Mouse (Mus musculus) thymus, postnatal 14 days (tissue): ENCODE results near the gene Il12rb2.
A peak's percentile ranks its signal among the peaks of the same experiment; 100 is the strongest.

Source experiments
- DNase-seq: peaks from one replicate; pipeline ENCODE4 v3.0.0; 2021

Il12rb2 gene

DNA sequence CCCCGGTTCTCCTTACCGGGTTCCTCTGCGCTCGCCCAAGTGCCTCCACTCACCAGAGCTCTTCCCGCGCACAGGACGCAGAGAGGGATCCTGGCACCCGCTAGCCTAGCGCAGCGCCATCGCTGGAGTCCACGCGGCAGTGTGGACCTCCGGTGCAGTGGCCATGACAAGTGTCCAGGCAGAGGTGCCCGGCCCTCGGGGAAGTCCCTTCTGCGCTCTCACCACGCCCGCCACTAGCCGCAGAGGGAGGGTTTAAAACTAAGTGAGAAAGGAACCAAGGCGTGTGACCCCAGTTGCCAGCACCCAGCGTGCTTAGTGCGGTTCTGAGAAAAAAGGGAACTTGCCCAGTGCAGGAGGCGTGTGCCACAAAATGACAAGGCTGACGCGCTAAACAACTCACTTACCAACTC, at the start of gene Il12rb2:
Gene Il12rb2 (minus strand): TSS at position 207 of the 410 bp plus-strand sequence.
- DNase-seq: peak; percentile 42

DNA sequence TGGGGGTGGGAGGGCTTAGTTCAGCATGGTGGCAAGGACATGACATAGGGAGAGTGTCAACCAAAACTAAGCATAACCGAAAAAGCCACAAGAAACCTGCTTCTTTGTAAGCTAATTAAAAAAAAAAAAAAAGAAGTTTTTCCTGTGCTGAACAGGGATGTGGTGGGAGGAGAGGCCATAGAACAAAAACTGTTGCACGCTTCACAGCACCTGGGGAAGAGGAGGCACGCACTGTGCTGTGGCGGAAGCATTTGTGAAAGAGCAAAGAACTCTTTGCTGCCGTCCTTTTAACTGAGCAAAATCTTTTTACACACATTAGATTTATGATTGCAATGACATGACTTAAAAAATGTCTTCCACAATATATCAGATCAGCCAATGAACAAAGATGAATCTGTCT, 45.8 kb upstream of the Il12rb2 start:
- peak; percentile 63 for DNase-seq

DNA sequence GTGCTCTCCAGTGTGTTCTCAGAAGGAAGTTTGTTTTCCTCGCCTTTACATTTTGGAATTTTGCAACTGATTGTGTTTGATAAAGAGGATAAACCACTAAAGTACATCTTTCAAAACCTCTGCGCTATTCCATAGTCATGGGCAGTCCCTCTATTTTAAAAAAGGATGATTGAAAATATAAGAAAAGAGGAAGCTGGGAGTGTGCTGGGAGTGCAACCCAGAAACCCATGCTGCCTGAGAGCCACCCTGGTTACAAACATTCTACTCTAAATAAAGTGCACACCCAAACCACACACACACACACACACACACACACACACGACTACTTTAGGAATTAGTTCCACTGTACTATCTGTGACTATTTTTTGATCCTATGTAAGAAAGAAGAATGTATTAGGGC, 40.6 kb upstream of the Il12rb2 start:
- no peak for DNase-seq

DNA sequence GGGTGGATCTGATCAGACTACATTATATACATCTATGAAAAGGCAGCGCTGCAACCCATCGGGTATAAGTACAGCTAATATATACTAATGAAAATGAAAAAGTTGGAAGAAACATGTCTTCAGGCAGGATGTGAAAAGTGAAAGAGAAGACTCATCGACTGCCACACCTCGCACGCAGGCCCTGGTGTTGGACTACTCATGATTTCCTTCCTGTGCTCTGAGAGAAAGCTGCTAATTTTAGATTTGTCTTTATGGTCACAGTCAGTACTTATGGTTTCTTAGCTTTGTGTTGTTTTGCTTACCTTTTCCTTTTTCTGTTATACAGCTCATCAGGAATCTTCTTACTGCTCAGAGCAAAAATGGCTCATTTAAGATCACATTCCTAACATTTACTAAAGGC, 39.3 kb upstream of the Il12rb2 start:
- peak; percentile 36 for DNase-seq

DNA sequence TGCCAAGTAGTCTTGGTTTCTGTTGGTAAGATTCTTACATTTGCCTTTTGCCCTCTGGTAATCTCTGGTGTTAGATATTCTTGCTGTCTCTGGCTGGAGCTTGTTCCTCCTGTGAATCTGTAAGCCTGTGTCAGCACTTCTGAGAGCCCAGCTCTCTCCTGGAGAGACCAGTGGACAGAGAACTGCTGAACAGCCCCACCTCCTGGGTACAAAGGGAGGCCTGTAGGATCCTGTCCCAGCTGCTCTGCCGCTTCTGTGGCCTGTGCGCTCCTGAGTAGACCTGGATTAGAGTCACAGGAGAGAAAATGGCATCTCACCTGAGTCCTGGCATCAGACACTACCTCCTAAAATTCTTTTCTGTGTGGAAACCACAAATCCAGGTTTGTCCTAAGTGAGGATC, 37.4 kb upstream of the Il12rb2 start:
- DNase-seq: peak; percentile 14

GRCm38 (mm10) chr6:67405281-67405682, 29.3 kb upstream of the Il12rb2 start:
- no peak for DNase-seq

DNA sequence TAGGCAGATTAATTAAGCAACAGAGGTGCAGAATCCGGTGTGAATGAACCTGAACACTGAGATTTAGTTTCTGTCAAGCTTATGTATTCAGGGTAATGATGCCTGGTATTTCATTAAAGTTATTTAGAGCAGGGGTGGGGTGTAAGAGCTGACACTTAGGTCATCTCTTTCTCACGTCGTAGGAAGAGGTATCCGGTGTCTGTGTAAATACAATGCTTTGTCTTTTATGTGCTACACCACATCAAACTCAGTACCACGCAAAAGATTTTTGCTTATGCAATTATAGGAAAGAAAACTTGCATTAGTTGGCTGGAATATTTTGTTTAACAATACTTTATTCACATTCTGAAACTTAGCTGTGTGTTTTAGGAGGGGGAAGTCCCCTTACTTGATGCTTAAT, 23.6 kb upstream of the Il12rb2 start:
- no peak for DNase-seq

GRCm38 (mm10) chr6:67365785-67366184, 10.2 kb downstream of the Il12rb2 start:
- no peak for DNase-seq

- DNase-seq: peak; percentile 75
These were observed 27.9 kb downstream of the Il12rb2 start for GRCm38 (mm10) chr6:67348065-67348464.

- DNase-seq: peak; percentile 50
These were observed 36.5 kb downstream of the Il12rb2 start for GRCm38 (mm10) chr6:67339494-67339893.

GRCm38 (mm10) chr6:67337943-67338342, 38.0 kb downstream of the Il12rb2 start:
- DNase-seq: no peak

GRCm38 (mm10) chr6:67323788-67324187, 52.2 kb downstream of the Il12rb2 start:
- no peak for DNase-seq

GRCm38 (mm10) chr6:67318451-67318850, 57.5 kb downstream of the Il12rb2 start:
- DNase-seq: peak; percentile 79

DNA sequence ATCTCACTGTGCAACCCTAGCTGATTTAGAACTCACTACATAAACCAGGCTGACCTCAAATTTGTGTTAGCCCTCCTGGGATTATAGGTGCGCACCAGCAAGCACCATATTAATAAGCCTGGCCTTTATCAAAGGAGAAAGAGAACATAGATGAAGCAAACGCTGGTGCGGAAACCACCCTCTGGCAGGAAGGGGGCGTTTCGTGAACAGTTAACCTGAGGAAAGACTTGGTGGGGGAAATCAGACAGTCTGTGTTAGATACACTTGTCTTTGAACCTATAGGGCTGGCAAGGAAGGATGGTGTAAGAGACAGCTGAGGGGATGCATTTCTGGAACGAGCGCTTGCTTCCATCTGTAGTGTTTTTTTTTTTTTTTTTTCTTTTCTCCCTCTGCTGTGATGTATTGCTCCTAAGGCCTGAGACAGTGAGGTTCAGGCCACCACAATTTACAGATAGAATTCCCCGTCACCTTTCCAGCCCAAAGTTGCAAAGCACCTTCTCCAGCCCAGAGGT, 58.1 kb downstream of the Il12rb2 start:
- DNase-seq: peak; percentile 71

- no peak for DNase-seq
These were observed 58.9 kb downstream of the Il12rb2 start for GRCm38 (mm10) chr6:67317068-67317467.

DNA sequence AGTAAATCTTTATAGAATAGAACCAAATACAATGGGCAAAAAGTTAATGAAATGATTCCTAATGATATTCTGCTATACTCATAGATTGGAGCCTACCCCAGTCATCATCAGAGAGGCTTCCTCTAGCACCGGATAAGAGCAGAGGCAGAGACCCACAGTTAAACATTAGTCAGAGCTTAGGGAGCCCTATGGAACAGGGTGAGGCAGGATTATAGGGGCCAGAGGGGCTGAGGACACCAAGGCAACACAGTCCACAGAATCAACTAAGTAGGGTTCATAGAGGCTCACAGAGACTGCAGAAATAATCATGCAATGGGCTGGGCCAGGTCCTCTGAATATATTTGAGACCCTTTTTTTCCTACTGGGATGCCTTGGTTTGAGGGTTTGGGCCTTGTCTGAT, 61.3 kb downstream of the Il12rb2 start:
- DNase-seq: no peak

GRCm38 (mm10) chr6:67309752-67310151, 66.2 kb downstream of the Il12rb2 start:
- DNase-seq: no peak

DNA sequence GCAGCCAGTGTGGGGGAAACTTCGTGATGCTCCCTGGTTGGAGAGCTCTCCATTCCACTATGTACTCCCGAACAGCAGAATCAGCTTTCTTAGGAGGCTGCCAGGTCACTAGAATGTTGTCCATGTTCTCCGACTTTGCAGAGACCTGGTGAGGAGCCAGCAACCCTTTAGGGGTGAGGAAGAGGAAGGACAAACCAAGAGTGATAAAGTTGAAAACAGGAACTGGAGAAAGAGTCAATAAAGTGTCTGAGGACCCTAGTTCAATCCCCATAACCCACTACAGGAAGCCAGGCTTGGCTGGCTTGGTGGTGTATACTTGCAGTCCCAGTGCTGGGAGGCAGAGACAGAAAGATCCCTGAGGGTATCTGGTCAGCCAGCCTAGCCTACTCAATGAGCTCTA, 67.0 kb downstream of the Il12rb2 start:
- DNase-seq: no peak

GRCm38 (mm10) chr6:67303210-67303609, 72.8 kb downstream of the Il12rb2 start:
- no peak for DNase-seq

DNA sequence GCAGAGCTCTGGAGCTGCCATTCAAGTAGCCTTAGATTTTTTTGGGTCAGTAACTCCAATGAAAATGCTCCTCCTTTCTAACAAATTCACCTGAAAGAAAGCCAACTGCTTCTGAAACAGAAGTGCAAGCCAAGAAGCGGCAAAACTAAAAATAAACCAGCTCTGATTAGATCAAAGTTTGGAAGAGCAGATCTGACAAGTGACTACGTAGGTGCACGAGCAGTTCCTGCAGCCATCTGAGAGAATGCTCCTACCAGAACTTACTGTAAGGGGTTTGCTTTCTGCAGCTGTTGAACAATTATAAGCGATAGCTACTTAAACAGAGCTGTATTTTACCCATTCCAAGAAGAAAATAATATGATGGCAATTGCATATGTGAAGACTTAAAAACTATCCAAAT, 73.5 kb downstream of the Il12rb2 start:
- DNase-seq: peak; percentile 41

DNA sequence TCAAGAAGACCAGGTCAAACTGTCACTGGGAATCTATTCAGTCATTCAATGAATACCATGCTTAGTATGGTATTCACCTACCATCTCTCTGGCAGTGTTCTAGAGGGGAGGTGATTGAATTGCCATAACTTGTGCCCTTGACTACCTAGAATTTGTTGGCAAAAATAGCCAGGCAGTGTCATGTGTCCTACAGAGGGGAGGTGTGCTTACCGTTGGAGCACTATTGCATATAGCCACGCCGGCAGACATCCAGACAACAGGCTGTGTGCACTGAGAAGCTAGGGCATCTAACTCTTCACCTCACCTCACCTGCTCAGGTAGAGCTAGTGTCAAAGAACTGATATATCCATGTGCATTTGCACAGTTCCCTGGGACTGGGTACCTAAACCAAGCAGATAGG, 74.8 kb downstream of the Il12rb2 start:
- no peak for DNase-seq

DNA sequence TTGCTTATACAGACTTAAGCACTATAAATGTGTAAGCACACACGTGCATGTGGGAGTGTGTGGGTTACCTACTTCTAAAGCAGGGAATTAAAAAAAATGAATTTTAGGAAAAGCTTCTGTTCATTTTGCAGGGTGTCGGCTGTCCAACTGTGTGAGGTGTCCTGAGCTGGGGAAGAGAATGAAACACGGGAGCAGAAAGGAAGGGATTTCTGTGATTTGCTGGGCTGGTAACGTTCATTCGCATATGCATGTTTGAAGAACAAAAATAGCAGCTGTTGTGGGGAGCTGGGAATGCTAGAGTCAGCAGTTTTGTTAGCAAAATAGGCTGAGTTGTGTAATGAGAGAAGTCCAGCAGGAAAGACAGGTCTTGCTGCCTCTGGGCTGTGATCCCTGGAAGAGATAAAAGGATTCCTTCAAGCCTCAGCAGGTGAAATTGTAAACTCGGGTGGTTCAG, 75.3 kb downstream of the Il12rb2 start:
- no peak for DNase-seq

DNA sequence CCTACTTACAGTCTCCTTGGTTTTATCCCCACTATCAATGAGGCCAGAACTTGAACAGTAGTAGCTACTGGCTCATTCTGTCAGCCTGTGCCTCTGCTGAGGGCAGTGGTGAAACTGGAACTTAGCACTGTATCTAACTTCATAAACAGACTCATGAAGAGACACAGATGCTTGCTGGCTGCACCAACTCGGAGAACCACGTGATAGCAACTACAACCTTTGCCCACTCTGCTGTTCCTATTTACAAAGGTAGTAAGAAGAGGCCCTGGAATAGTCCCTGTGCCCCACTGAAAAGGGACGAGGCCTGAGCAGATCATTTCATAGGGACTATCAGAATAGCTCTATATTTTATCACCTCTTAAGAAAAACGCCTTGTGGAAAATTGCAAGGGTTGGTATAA, 75.7 kb downstream of the Il12rb2 start:
- DNase-seq: no peak

DNA sequence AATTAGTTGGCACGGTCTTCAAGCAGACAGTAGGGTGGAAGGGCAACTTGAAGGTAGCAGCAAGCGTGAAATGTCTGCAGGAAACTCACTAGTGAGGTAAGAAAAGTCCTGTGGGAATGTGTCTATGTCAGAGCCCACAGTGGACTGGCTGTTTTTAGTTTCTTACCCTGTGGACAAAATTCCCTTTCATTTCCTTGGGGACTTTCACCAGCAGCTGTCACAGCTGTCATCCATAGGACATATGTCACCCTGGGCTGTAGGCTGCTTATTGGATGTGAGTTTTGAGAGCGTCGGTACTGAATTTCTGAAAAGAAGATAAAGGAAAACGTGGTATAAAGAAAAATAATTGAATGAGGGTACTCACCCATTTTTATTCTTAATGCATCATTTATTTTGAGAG, 77.2 kb downstream of the Il12rb2 start:
- DNase-seq: no peak

DNA sequence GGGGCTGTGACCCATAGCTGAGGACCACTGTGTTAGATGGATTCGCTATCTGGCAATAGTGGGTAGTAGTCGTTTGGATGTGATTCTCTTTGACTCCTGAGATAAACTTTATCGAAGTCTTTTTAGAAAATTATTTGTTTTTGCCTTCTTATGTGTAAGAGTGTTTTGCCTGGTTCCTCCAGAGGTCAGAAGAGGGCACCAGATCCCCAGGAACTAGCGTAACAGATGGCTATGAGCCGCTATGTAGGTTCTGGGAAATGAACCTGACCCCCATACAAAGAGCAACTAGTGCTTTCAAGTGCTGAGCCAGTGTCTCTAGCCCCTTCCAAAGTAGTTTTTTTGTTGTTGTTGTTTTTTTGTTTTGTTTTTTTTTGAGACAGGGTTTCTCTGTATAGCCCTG, 79.9 kb downstream of the Il12rb2 start:
- DNase-seq: peak; percentile 64
